Mouse (Mus musculus) forebrain, embryonic 14.5 days (tissue): ENCODE measurements around the gene Ramp2. TPM values are rescaled to one million over a fixed set of nuclear protein-coding genes. Genes with fewer than 3 reads are reported as not detected.

ENCODE experiments used
- ATAC-seq: fragments of 200-750 bp; cut with Nextera tagmentation; 2 replicates; pipeline ENCODE4 v1.8.0; 2017; ENCODE audit warnings: mild to moderate bottlenecking, moderate library complexity
- DNase-seq: peaks from one replicate; pipeline ENCODE4 v3.0.0-alpha.2; 2015; ENCODE audit warnings: low spot score
- H3K27ac ChIP-seq: fragments of 300-500 bp; sonication (generic); 2 replicates; pipeline ENCODE4 v1.5.1; 2014; ENCODE audit warnings: low read depth, mild to moderate bottlenecking, control low read depth, low read length, moderate library complexity
- H3K27me3 ChIP-seq: fragments of 300-500 bp; sonication (generic); replicated peaks from 2 replicates; pipeline ENCODE4 v1.6.1; 2014; ENCODE audit warnings: low read length, control low read depth, mixed read lengths; ENCODE audit not compliant: control insufficient read depth, insufficient read depth
- H3K36me3 ChIP-seq: fragments of 300-500 bp; sonication (generic); 2 replicates; pipeline ENCODE4 v1.6.1; 2014; ENCODE audit warnings: low read length, control low read depth; ENCODE audit not compliant: control insufficient read depth, insufficient read depth
- H3K4me1 ChIP-seq: fragments of 300-500 bp; sonication (generic); 2 replicates; pipeline ENCODE4 v1.6.1; 2014; ENCODE audit warnings: antibody characterized with exemption, low read length, control low read depth; ENCODE audit not compliant: control insufficient read depth, insufficient read depth
- H3K4me2 ChIP-seq: fragments of 300-500 bp; sonication (generic); 2 replicates; pipeline ENCODE4 v1.6.1; 2014; ENCODE audit warnings: mild to moderate bottlenecking, control low read depth, low read length
- H3K4me3 ChIP-seq: fragments of 300-500 bp; sonication (generic); 2 replicates; pipeline ENCODE4 v1.5.1; 2014; ENCODE audit warnings: low read depth, low read length, control low read depth
- H3K9ac ChIP-seq: fragments of 300-500 bp; sonication (generic); 2 replicates; pipeline ENCODE4 v1.6.1; 2014; ENCODE audit warnings: mild to moderate bottlenecking, low read length, control low read depth, moderate library complexity
- H3K9me3 ChIP-seq: fragments of 300-500 bp; sonication (generic); replicated peaks from 2 replicates; pipeline ENCODE4 v1.6.1; 2016; ENCODE audit warnings: low read length, control low read depth, mixed read lengths; ENCODE audit not compliant: control insufficient read depth
- WGBS: fragments of 180-500 bp; shearing (Covaris S2); extraction: QIAGEN DNeasy Blood & Tissue Kit; methylation state at CpG from one replicate; pipeline ENCODE4 v1.1.7; 2014; 5-methylcytosine and 5-hydroxymethylcytosine counted together
- polyA plus RNA-seq: library from polyadenylated mRNA; unstranded; fragments of >200 nt; fragmentation: Nextera tagmentation; extraction: Ambion mirVana; gene quantifications from 2 replicates; pipeline ENCODE4 v1.2.1, GENCODE M21; 2014

Gene Ramp2
- polyA plus RNA-seq, 1 experiment from 2014 or later: 80.9 TPM

- H3K4me3 ChIP-seq: no peak overlapping the region
- ATAC-seq: no peak
- 86% methylated on average over 9 of the region's 9 CpGs for WGBS
- no peaks in the 10 kb centered on the region for H3K27me3 ChIP-seq
- DNase-seq: no peak
- no peak overlapping the region for H3K9ac ChIP-seq
- peaks cover 60% of the 10 kb centered on the region for H3K36me3 ChIP-seq
- H3K4me2 ChIP-seq: no peak overlapping the region
- no peaks in the 10 kb centered on the region for H3K4me1 ChIP-seq
- no peaks in the 10 kb centered on the region for H3K9me3 ChIP-seq
- no peak overlapping the region for H3K27ac ChIP-seq
These were observed 41.5 kb downstream of the Ramp2 start for GRCm38 (mm10) chr11:101287306-101287705.

- WGBS: 94% methylated on average over 8 of the region's 8 CpGs
- DNase-seq: no peak
- peaks cover 88% of the 10 kb centered on the region for H3K36me3 ChIP-seq
These were observed 45.4 kb downstream of the Ramp2 start for GRCm38 (mm10) chr11:101291231-101291630.

GRCm38 (mm10) chr11:101295191-101295590 is 49.4 kb downstream of the Ramp2 start:
- peaks cover 82% of the 10 kb centered on the region for H3K36me3 ChIP-seq
- H3K4me1 ChIP-seq: no peaks in the 10 kb centered on the region
- H3K4me2 ChIP-seq: no peak overlapping the region
- H3K9me3 ChIP-seq: no peaks in the 10 kb centered on the region
- whole genome bisulfite sequencing: 95% methylated on average over 8 of the region's 8 CpGs
- DNase-seq (no peak), ATAC-seq (no peak)
- H3K9ac ChIP-seq: no peak overlapping the region
- H3K27ac ChIP-seq: no peak overlapping the region
- H3K4me3 ChIP-seq: no peak overlapping the region
- H3K27me3 ChIP-seq: no peaks in the 10 kb centered on the region

More at GRCm38 (mm10) chr11:101291231-101291630, 45.4 kb downstream of the Ramp2 start:
- Histone ChIP-seq H3K27ac (no peak overlapping the region), H3K4me3 (no peak overlapping the region), H3K9me3 (no peaks in the 10 kb centered on the region), H3K27me3 (no peaks in the 10 kb centered on the region), H3K4me2 (no peak overlapping the region), H3K4me1 (no peaks in the 10 kb centered on the region), H3K9ac (no peak overlapping the region)
- no peak for ATAC-seq

GRCm38 (mm10) chr11:101300881-101301280 is 55.1 kb downstream of the Ramp2 start:
- no peak for DNase-seq
- no peak overlapping the region for H3K27ac ChIP-seq
- peaks cover 10% of the 10 kb centered on the region for H3K4me1 ChIP-seq
- ATAC-seq: no peak
- no peak overlapping the region for H3K9ac ChIP-seq
- H3K36me3 ChIP-seq: peaks cover 33% of the 10 kb centered on the region
- peak overlapping the region; percentile 99 for H3K4me2 ChIP-seq
- peak overlapping the region; percentile 87 for H3K4me3 ChIP-seq
- H3K27me3 ChIP-seq: no peaks in the 10 kb centered on the region
- no peaks in the 10 kb centered on the region for H3K9me3 ChIP-seq
- 68% methylated on average over 7 of the region's 7 CpGs for WGBS

GRCm38 (mm10) chr11:101301299-101302003 is 55.6 kb downstream of the Ramp2 start:
- Histone ChIP-seq H3K27me3 (no peaks in the 10 kb centered on the region), H3K36me3 (peaks cover 28% of the 10 kb centered on the region), H3K4me1 (peaks cover 10% of the 10 kb centered on the region), H3K9me3 (no peaks in the 10 kb centered on the region), H3K4me2 (peak overlapping the region; percentile 99), H3K27ac (no peak overlapping the region), H3K9ac (peak overlapping the region; percentile 88), H3K4me3 (peak overlapping the region; percentile 87)
- peak; percentile 52; the same call in 1 of the 2 replicates for ATAC-seq
- DNase-seq: no peak
- WGBS: 15% methylated on average over 26 of the region's 26 CpGs

- Histone ChIP-seq H3K27me3 (no peaks in the 10 kb centered on the region), H3K9ac (peak within 1 kb of the TSS; percentile 88), H3K36me3 (peaks cover 24% of the 10 kb centered on the region), H3K4me3 (peak within 1 kb of the TSS; percentile 87), H3K9me3 (no peaks in the 10 kb centered on the region), H3K4me2 (peak within 1 kb of the TSS; percentile 99), H3K27ac (no peak within 1 kb of the TSS), H3K4me1 (peaks cover 10% of the 10 kb centered on the region)
- 8% methylated on average over 39 of the region's 39 CpGs for WGBS
- ATAC-seq (peak; percentile 97), DNase-seq (peak; percentile 97)
These were observed 56.4 kb downstream of the Ramp2 start, which contains the start of gene Becn1 for GRCm38 (mm10) chr11:101302004-101302798. Gene Becn1 (minus strand): TSS chr11:101302286.

GRCm38 (mm10) chr11:101307744-101308143 is 61.9 kb downstream of the Ramp2 start:
- no peak overlapping the region for H3K27ac ChIP-seq
- H3K9ac ChIP-seq: no peak overlapping the region
- 38% methylated on average over 5 of the region's 5 CpGs for WGBS
- H3K9me3 ChIP-seq: no peaks in the 10 kb centered on the region
- no peak overlapping the region for H3K4me2 ChIP-seq
- no peak overlapping the region for H3K4me3 ChIP-seq
- no peaks in the 10 kb centered on the region for H3K27me3 ChIP-seq
- no peak for ATAC-seq
- no peaks in the 10 kb centered on the region for H3K36me3 ChIP-seq
- no peaks in the 10 kb centered on the region for H3K4me1 ChIP-seq
- DNase-seq: no peak
